ENCODE assay signal across 9 mouse cellular contexts in the genomic region with DNA sequence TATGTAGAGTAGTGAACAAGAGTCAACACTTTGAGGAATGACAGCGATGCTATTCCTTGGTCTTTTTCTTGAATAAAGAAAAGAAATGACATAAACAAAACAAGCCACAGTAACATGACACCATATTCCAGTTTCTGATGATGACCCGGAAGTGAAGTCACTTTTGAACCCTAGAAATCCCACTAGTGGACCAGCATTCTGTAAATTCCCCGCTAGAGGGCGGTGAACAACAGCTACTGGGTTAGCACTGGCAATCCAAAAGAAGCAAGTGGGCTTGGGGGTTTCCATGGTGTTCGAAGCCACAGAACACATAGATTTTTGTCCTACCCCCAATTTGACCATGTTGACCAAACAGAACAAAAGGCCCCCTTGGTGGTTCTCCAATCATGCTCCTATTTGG.
DNase-seq lines count a peak whose midpoint lies in the region; ATAC-seq and TF ChIP-seq lines count a peak whose summit lies in the region.
"Had no signal": no experiment of that assay in that cellular context is flagged by ENCODE, and none has a peak within 500 bp of the region (broad histone marks: within the 10 kb centered on the region; RNA-seq: fewer than 3 reads in every experiment).

No protein-coding gene starts in this region.

- no peaks in the 10 kb centered on the region for H3K9me3 ChIP-seq in hindbrain, postnatal 0 days (ENCODE audit: low read length)
- H3K9me3 ChIP-seq: heart, embryonic 15.5 days had no signal

- H3K9ac ChIP-seq in hindbrain, postnatal 0 days (replicated peaks; ENCODE audit: low read length): no peak overlapping the region
- H3K9ac ChIP-seq: heart, embryonic 15.5 days had no signal

- WGBS in hindbrain, postnatal 0 days: 37% methylated on average over 5 of the region's 5 CpGs

- no peak overlapping the region for H3K4me3 ChIP-seq in hindbrain, postnatal 0 days (ENCODE audit: low read length)
- H3K4me3 ChIP-seq: heart, embryonic 15.5 days had no signal

- TF ChIP-seq CTCF in hindbrain, postnatal 0 days (IDR thresholded peaks at IDR 0.05; ENCODE audit: low read depth): peak; percentile 87

- no peaks in the 10 kb centered on the region; the same call in 1 of the 2 replicates for H3K4me1 ChIP-seq in hindbrain, postnatal 0 days (ENCODE audit: insufficient read depth, low read length)

- intact Hi-C loops in left cerebral cortex, postnatal 36 days (cut with DNase I): loop anchor here (5.0 kb wide), 1 partner anchor 294 kb away; no protein-coding TSS in a partner anchor

- no peaks in the 10 kb centered on the region for H3K36me3 ChIP-seq in hindbrain, postnatal 0 days (ENCODE audit: insufficient read depth, low read length)

- H3K27me3 ChIP-seq in hindbrain, postnatal 0 days (ENCODE audit: insufficient read depth, low read length): no peaks in the 10 kb centered on the region
- H3K27me3 ChIP-seq: heart, embryonic 15.5 days had no signal

- DNase-seq in ovary, postnatal 14 days (ENCODE audit: low spot score): peak; percentile 56
- DNase-seq in ovary, adult 18-20 months (ENCODE audit: low spot score): no peak
- peak; percentile 83 for DNase-seq in ZHBTc4 (ENCODE audit: low read depth, low spot score)
- peak; percentile 80 for DNase-seq in embryo, embryonic 10 days (ENCODE audit: low spot score)
- DNase-seq in hindbrain, postnatal 0 days (ENCODE audit: low spot score): peak; percentile 85
- DNase-seq in left cerebral cortex, postnatal 36 days (ENCODE audit: low spot score in 2 of 2): peak; percentile 44 to 59
- DNase-seq in retina, adult 2 months (ENCODE audit: low read depth, low spot score): peak; percentile 15

- ATAC-seq in hindbrain, postnatal 0 days: no peak
- no peak for ATAC-seq in erythroid progenitor cell, adult 5-6 weeks (replicated peaks; ENCODE audit: low FRiP score, poor library complexity, severe bottlenecking)

- H3K4me2 ChIP-seq in hindbrain, postnatal 0 days (ENCODE audit: low read depth, low read length): no peak overlapping the region
- H3K4me2 ChIP-seq: heart, embryonic 15.5 days had no signal

- H3K27ac ChIP-seq in hindbrain, postnatal 0 days: no peak overlapping the region
- H3K27ac ChIP-seq: heart, embryonic 15.5 days had no signal
